Mouse (Mus musculus) ES-Bruce4 (cell line): ENCODE measurements at regions not wholly inside any gene's neighbourhood (a gene's known extent, or its start where the extent isn't known, plus 50 kb on each side); places are given as distances from the start of the nearest gene placed in this dataset.

Experiments used
- H3K27ac ChIP-seq: 2 replicates; pipeline ENCODE4 v1.5.1; 2012; ENCODE audit warnings: low read length, inconsistent platforms; ENCODE audit not compliant: insufficient read depth
- H3K27me3 ChIP-seq: 2 replicates; pipeline ENCODE4 v1.6.1; 2012; ENCODE audit warnings: mild to moderate bottlenecking, low read length, inconsistent platforms; ENCODE audit not compliant: control insufficient read depth, poor library complexity, insufficient read depth, severe bottlenecking
- H3K36me3 ChIP-seq: 2 replicates; pipeline ENCODE4 v1.6.1; 2012; ENCODE audit warnings: inconsistent platforms, mild to moderate bottlenecking, low read length, moderate library complexity; ENCODE audit not compliant: control insufficient read depth, poor library complexity, insufficient read depth, severe bottlenecking
- H3K4me1 ChIP-seq: one replicate; pipeline ENCODE4 v1.8.1; 2011; ENCODE audit warnings: low read length; ENCODE audit not compliant: control insufficient read depth, insufficient read depth
- H3K4me3 ChIP-seq: 2 replicates; pipeline ENCODE4 v1.5.1; 2011; ENCODE audit warnings: low read depth, mild to moderate bottlenecking, low read length
- H3K9ac ChIP-seq: 2 replicates; pipeline ENCODE4 v1.6.1; 2012; ENCODE audit warnings: low read depth, mild to moderate bottlenecking, inconsistent platforms; ENCODE audit not compliant: poor library complexity, severe bottlenecking
- H3K9me3 ChIP-seq: replicated peaks from 2 replicates; pipeline ENCODE4 v1.6.1; 2012; ENCODE audit warnings: mild to moderate bottlenecking, low read length, inconsistent platforms; ENCODE audit not compliant: control insufficient read depth, poor library complexity, insufficient read depth, severe bottlenecking
- CTCF ChIP-seq: IDR thresholded peaks from one replicate; pipeline ENCODE4 v1.8.1; 2011; ENCODE audit warnings: low read depth, low read length
- EP300 ChIP-seq: IDR thresholded peaks from 2 replicates; pipeline ENCODE4 v1.6.1; 2011; ENCODE audit warnings: low read depth, low read length; ENCODE audit not compliant: insufficient read depth
- POLR2A ChIP-seq: IDR thresholded peaks from one replicate; pipeline ENCODE4 v1.8.1; 2011; ENCODE audit warnings: low read length; ENCODE audit not compliant: insufficient read depth

GRCm38 (mm10) chr1:136738030-136738429, 113.3 kb downstream of the Zfp281 start:
- TF ChIP-seq POLR2A (no peak), EP300 (peak; percentile 65)
- Histone ChIP-seq H3K27me3 (no peaks in the 10 kb centered on the region), H3K27ac (0 out of 2 replicates have a peak overlapping the region, but pooled peaks have one; percentile 35), H3K4me1 (peaks cover 3% of the 10 kb centered on the region), H3K4me3 (no peak overlapping the region), H3K36me3 (no peaks in the 10 kb centered on the region), H3K9me3 (no peaks in the 10 kb centered on the region), H3K9ac (no peak overlapping the region)

GRCm38 (mm10) chr1:136739486-136739885, 114.8 kb downstream of the Zfp281 start:
- no peak overlapping the region for H3K4me3 ChIP-seq
- no peak overlapping the region for H3K27ac ChIP-seq
- H3K36me3 ChIP-seq = no peaks in the 10 kb centered on the region
- no peaks in the 10 kb centered on the region for H3K27me3 ChIP-seq
- H3K4me1 ChIP-seq = peaks cover 3% of the 10 kb centered on the region
- no peaks in the 10 kb centered on the region for H3K9me3 ChIP-seq
- TF ChIP-seq EP300 (no peak), CTCF (peak; percentile 92)
- H3K9ac ChIP-seq = no peak overlapping the region

GRCm38 (mm10) chr1:136741061-136741460, 116.4 kb downstream of the Zfp281 start:
- Histone ChIP-seq H3K27me3 (no peaks in the 10 kb centered on the region), H3K27ac (no peak overlapping the region), H3K4me1 (peaks cover 3% of the 10 kb centered on the region), H3K4me3 (no peak overlapping the region), H3K9ac (no peak overlapping the region), H3K36me3 (no peaks in the 10 kb centered on the region), H3K9me3 (no peaks in the 10 kb centered on the region)
- TF ChIP-seq POLR2A = no peak
- TF ChIP-seq CTCF = no peak
- TF ChIP-seq EP300 = no peak

GRCm38 (mm10) chr1:136749188-136749587, 124.5 kb downstream of the Zfp281 start:
- Histone ChIP-seq H3K4me3 (no peak overlapping the region), H3K9ac (no peak overlapping the region), H3K27ac (no peak overlapping the region), H3K4me1 (no peaks in the 10 kb centered on the region), H3K27me3 (no peaks in the 10 kb centered on the region), H3K36me3 (no peaks in the 10 kb centered on the region), H3K9me3 (no peaks in the 10 kb centered on the region)
- no peak for TF ChIP-seq EP300
- TF ChIP-seq POLR2A = no peak
- peak; percentile 71 for TF ChIP-seq CTCF

GRCm38 (mm10) chr1:136751464-136752191, 126.9 kb downstream of the Zfp281 start:
- Histone ChIP-seq H3K4me3 (no peak overlapping the region), H3K36me3 (no peaks in the 10 kb centered on the region), H3K27me3 (no peaks in the 10 kb centered on the region), H3K9ac (no peak overlapping the region), H3K27ac (no peak overlapping the region), H3K4me1 (no peaks in the 10 kb centered on the region), H3K9me3 (no peaks in the 10 kb centered on the region)
- TF ChIP-seq POLR2A = no peak
- no peak for TF ChIP-seq CTCF
- TF ChIP-seq EP300 = no peak

GRCm38 (mm10) chr1:136754286-136754685, 129.6 kb downstream of the Zfp281 start:
- Histone ChIP-seq H3K4me3 (peak overlapping the region; percentile 33), H3K27me3 (no peaks in the 10 kb centered on the region), H3K9me3 (no peaks in the 10 kb centered on the region), H3K4me1 (no peaks in the 10 kb centered on the region), H3K27ac (no peak overlapping the region), H3K9ac (no peak overlapping the region), H3K36me3 (no peaks in the 10 kb centered on the region)
- TF ChIP-seq EP300 (no peak), POLR2A (no peak), CTCF (no peak)
